13 mouse cellular contexts compared by ENCODE assay signal in genomic region chr5:21131173-21131572, GRCm38 (mm10). TPM values are rescaled to one million over a fixed set of nuclear protein-coding genes. Genes with fewer than 3 reads are reported as not detected.
A peak's percentile ranks its signal among the peaks of the same experiment; 100 is the strongest.
DNase-seq lines count a peak whose midpoint lies in the region; ATAC-seq and TF ChIP-seq lines count a peak whose summit lies in the region.
"Had no signal": no experiment of that assay in that cellular context is flagged by ENCODE, and none has a peak within 500 bp of the region (broad histone marks: within the 10 kb centered on the region; RNA-seq: fewer than 3 reads in every experiment).

No protein-coding gene starts in this region.

- WGBS in kidney, embryonic 16.5 days = 86% methylated on average over 2 of the region's 2 CpGs
- 90% methylated on average over 2 of the region's 2 CpGs for WGBS in intestine, postnatal 0 days

- H3K4me1 ChIP-seq in kidney, embryonic 16.5 days (ENCODE audit: insufficient read depth, low read length) = no peaks in the 10 kb centered on the region
- no peaks in the 10 kb centered on the region for H3K4me1 ChIP-seq in intestine, postnatal 0 days (replicated peaks; ENCODE audit: control insufficient read depth, insufficient read depth, low read length)
- H3K4me1 ChIP-seq: hindbrain, embryonic 15.5 days; neural tube, embryonic 12.5 days had no signal

- peak; percentile 26 for DNase-seq in adrenal gland, adult 8-10 months
- DNase-seq in adrenal gland, postnatal 25 days = no peak
- DNase-seq in kidney, adult 9 months = peak; percentile 34
- DNase-seq in adipocyte (ENCODE audit: low spot score) = peak; percentile 62
- DNase-seq in left cerebral cortex, adult 8-10 months (ENCODE audit: low spot score in 2 of 2) = no peak
- DNase-seq: cerebellum, postnatal 25 days; right cerebral cortex, postnatal 25 days; thymus, adult 18-20 months had no signal

- no peak overlapping the region for H3K27ac ChIP-seq in kidney, embryonic 16.5 days (ENCODE audit: low read length)
- H3K27ac ChIP-seq in intestine, postnatal 0 days (ENCODE audit: low read depth, low read length) = no peak overlapping the region
- H3K27ac ChIP-seq: hindbrain, embryonic 15.5 days; neural tube, embryonic 12.5 days had no signal

- no peak overlapping the region for H3K9ac ChIP-seq in kidney, embryonic 16.5 days (replicated peaks; ENCODE audit: low read length)
- no peak overlapping the region for H3K9ac ChIP-seq in intestine, postnatal 0 days (ENCODE audit: low read depth, low read length)
- H3K9ac ChIP-seq: hindbrain, embryonic 15.5 days; neural tube, embryonic 12.5 days had no signal

- H3K27me3 ChIP-seq in kidney, embryonic 16.5 days (ENCODE audit: insufficient read depth, low read length) = no peaks in the 10 kb centered on the region
- H3K27me3 ChIP-seq in intestine, postnatal 0 days (replicated peaks; ENCODE audit: control insufficient read depth, insufficient read depth, low read length) = no peaks in the 10 kb centered on the region
- H3K27me3 ChIP-seq: hindbrain, embryonic 15.5 days; neural tube, embryonic 12.5 days had no signal

- no peak for TF ChIP-seq CTCF in intestine, postnatal 0 days (IDR thresholded peaks at IDR 0.05; ENCODE audit: low read depth)

- no peak for ATAC-seq in kidney, embryonic 16.5 days (ENCODE audit: low FRiP score, low TSS enrichment)
- ATAC-seq in megakaryocyte, adult 5-6 weeks (ENCODE audit: poor library complexity, severe bottlenecking) = peak; percentile 89
- no peak for ATAC-seq in intestine, postnatal 0 days

- H3K4me2 ChIP-seq in kidney, embryonic 16.5 days (replicated peaks; ENCODE audit: low read depth, low read length) = no peak overlapping the region
- H3K4me2 ChIP-seq in intestine, postnatal 0 days (replicated peaks; ENCODE audit: low read depth) = no peak overlapping the region
- H3K4me2 ChIP-seq: hindbrain, embryonic 15.5 days; neural tube, embryonic 12.5 days had no signal

- no peaks in the 10 kb centered on the region for H3K9me3 ChIP-seq in kidney, embryonic 16.5 days (ENCODE audit: low read length)
- H3K9me3 ChIP-seq in intestine, postnatal 0 days (ENCODE audit: control insufficient read depth) = no peaks in the 10 kb centered on the region
- H3K9me3 ChIP-seq: hindbrain, embryonic 15.5 days; neural tube, embryonic 12.5 days had no signal

- no peak overlapping the region for H3K4me3 ChIP-seq in kidney, embryonic 16.5 days (ENCODE audit: low read length)
- H3K4me3 ChIP-seq in intestine, postnatal 0 days (ENCODE audit: low read depth, low read length) = no peak overlapping the region
- H3K4me3 ChIP-seq: hindbrain, embryonic 15.5 days; neural tube, embryonic 12.5 days had no signal

- H3K36me3 ChIP-seq in kidney, embryonic 16.5 days (ENCODE audit: insufficient read depth, low read length) = no peaks in the 10 kb centered on the region
- no peaks in the 10 kb centered on the region for H3K36me3 ChIP-seq in intestine, postnatal 0 days (ENCODE audit: control insufficient read depth, insufficient read depth)
- H3K36me3 ChIP-seq: hindbrain, embryonic 15.5 days; neural tube, embryonic 12.5 days had no signal

RNA-seq across cellular contexts. Expression of gene Gsap, which starts 54.9 kb away (rescaled TPM):
- 10 to 100 TPM in 2 of 4 experiments, 1 to 10 TPM in 2; 5.7 to 13.5 (median 9.9) TPM for total RNA-seq in adrenal gland, adult 8-10 months (2022)
- 3.6 and 6.7 TPM in 2 replicates for total RNA-seq in adrenal gland, postnatal 25 days (2021)
- 2.5 and 2.8 TPM in 2 replicates for polyA plus RNA-seq in kidney, embryonic 16.5 days (2015; fragmentation: Nextera tagmentation; extraction: Ambion mirVana)
- total RNA-seq in megakaryocyte, adult 5-6 weeks (2015) = 38.0 and 40.0 TPM in 2 replicates
- 41.5 and 45.3 TPM in 2 replicates for total RNA-seq in megakaryocyte, adult 5-6 weeks (2017)
- polyA plus RNA-seq in intestine, postnatal 0 days (2015; fragmentation: Nextera tagmentation; extraction: Ambion mirVana) = 0.81 and 0.97 TPM in 2 replicates
- total RNA-seq in left cerebral cortex, adult 8-10 months (2022) = 1 to 10 TPM; 5.5 to 9.1 (median 7.4) TPM

Comparison
In these comparisons a context has a peak if more than half of its experiments do, and no peak if none do; other contexts are left out.
1. DNase-seq: peak in adrenal gland, adult 8-10 months (single experiment), kidney, adult 9 months (single experiment) and adipocyte (single experiment); none in adrenal gland, postnatal 25 days (single experiment) and left cerebral cortex, adult 8-10 months (0 of 2).